Mouse (Mus musculus): ENCODE measurements around the gene Kcp. TPM values are rescaled to one million over a fixed set of nuclear protein-coding genes. Genes with fewer than 3 reads are reported as not detected.

Gene Kcp
- total and polyA plus RNA-seq, 3 experiments = 0.51 to 0.64 TPM; not detected in 1

DNA sequence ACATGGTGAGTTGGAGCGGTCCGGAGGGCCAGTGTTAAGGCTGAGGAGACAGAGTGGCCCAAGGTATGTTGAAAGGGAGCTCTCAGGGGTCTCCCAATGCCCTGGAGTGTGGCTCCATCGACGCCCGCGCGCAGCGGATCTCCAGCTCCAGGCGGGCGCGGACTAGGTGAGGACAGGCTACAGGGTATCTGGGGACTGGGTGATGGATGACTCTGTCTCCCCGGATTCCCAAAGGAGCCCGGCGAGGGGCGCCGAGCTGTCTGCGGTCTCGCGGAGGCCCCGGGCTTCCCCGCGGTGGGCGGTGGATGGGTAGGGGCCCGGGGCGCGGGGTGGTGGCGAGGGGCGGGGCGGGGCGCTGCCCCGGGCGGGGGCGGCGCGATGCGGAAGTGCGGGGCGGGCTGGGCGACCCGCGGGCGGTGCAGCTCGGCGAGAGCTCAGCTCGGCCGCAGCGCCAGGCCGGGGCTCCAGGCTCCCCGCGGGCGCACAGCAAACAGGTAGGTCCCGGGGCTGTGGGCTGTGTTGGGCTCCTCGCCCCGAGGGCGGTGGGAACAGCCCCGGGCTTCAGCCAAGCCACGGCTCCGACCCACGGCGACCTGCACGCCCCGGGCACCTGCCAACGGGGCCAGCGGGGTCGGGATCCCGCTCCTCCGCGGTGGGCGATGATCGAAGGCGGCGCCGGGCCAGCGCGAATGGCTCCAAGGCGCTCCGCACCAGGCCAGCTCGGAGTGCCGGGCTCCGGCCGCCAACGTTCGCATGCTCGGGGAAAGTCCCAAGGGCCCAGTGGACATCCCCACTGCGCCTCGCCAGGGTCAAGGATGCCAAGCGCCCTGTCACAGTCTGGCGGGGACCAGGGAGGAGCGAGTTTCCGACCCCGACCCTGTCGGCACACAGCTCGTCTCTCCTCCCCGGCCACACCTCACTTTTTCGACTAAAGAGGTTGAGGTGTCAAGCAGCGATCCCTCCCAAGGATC lies 18.8 kb upstream of the Kcp start, which contains the start of gene Irf5:
Irf5 (plus strand) TSS at position 345 of the 971 bp plus-strand sequence.
- in situ Hi-C loops (cut with MboI; ENCODE audit: low pct_ligation_motif_present, low pct_unique_long_range_greater_than_20kb, low sequenced_read_pairs) (no loop called here), dilution Hi-C loops (cut with MboI; ENCODE audit: extremely low pct_ligation_motif_present, extremely low pct_unique_long_range_greater_than_20kb, low sequenced_read_pairs) (no loop called here)
- peak within 1 kb of the TSS; percentile 96 for H3K9ac ChIP-seq (ENCODE audit: insufficient read depth, low read depth)
- H3K27me3 ChIP-seq (replicated peaks) = no peaks in the 10 kb centered on the region
- peak within 1 kb of the TSS; percentile 82 to 90 (median 88) for H3K4me3 ChIP-seq (replicated peaks in 1 of 3; ENCODE audit: low read depth in 2 of 3, low read length in 2 of 3, poor library complexity in 1 of 3)
- H3K9me3 ChIP-seq (replicated peaks; ENCODE audit: low read length) = no peaks in the 10 kb centered on the region
- peaks cover 17 to 63% of the 10 kb centered on the region in 2 experiments for H3K4me1 ChIP-seq (ENCODE audit: control insufficient read depth in 1 of 2, insufficient read depth in 2 of 2)
- H3K79me2 ChIP-seq (replicated peaks; ENCODE audit: control insufficient read depth, extremely low read depth, insufficient read depth, poor library complexity, severe bottlenecking) = peaks cover 36% of the 10 kb centered on the region
- peak; percentile 62 for DNase-seq (ENCODE audit: extremely low read depth)
- peak within 1 kb of the TSS; percentile 99 for H3K4me2 ChIP-seq (ENCODE audit: insufficient read depth, low read depth, poor library complexity, severe bottlenecking)
- H3K27ac ChIP-seq (ENCODE audit: insufficient read depth, low read depth) = peak within 1 kb of the TSS; percentile 98
- peaks cover 6 to 9% of the 10 kb centered on the region in 2 experiments for H3K36me3 ChIP-seq (replicated peaks in 1 of 2; ENCODE audit: control insufficient read depth in 1 of 2, insufficient read depth in 1 of 2, low read length in 1 of 2)
- TF ChIP-seq ELF1 (IDR thresholded peaks at IDR 0.05; ENCODE audit: low read depth, low read length) = peak; percentile 80
- peak; percentile 65; the same call in 1 of the 2 replicates for TF ChIP-seq IRF4 (IDR thresholded peaks at IDR 0.05; ENCODE audit: low read depth, low read length)
- no peak for TF ChIP-seq JUN (IDR thresholded peaks at IDR 0.05; ENCODE audit: insufficient read depth, low read depth, low read length)
- TF ChIP-seq NELFE (IDR thresholded peaks at IDR 0.05; ENCODE audit: low read depth, low read length) = peak; percentile 62; the same call in 1 of the 2 replicates
- TF ChIP-seq USF1 (IDR thresholded peaks at IDR 0.05; ENCODE audit: low read depth, low read length) = no peak
- TF ChIP-seq JUND (conservative IDR thresholded peaks at IDR 0.05; ENCODE audit: low read depth, low read length) = no peak
- TF ChIP-seq RAD21 (IDR thresholded peaks at IDR 0.05; ENCODE audit: low read depth, low read length) = no peak
- TF ChIP-seq ZKSCAN1 (IDR thresholded peaks at IDR 0.05; ENCODE audit: borderline replicate concordance, low read depth, low read length) = no peak
- TF ChIP-seq TCF12 (IDR thresholded peaks at IDR 0.05; ENCODE audit: low read depth, low read length) = peak; percentile 56
- no peak for TF ChIP-seq RCOR1 (conservative IDR thresholded peaks at IDR 0.05; ENCODE audit: low read depth, low read length)
- TF ChIP-seq CTCF (conservative IDR thresholded peaks at IDR 0.05 in 1 of 2, IDR thresholded peaks at IDR 0.05 in 1 of 2; ENCODE audit: low read depth in 2 of 2, low read length in 2 of 2) = no peak
- no peak for TF ChIP-seq GABPA (IDR thresholded peaks at IDR 0.05; ENCODE audit: insufficient replicate concordance, low read depth, low read length)
- no peak for TF ChIP-seq SMC3 (IDR thresholded peaks at IDR 0.05; ENCODE audit: low read depth, low read length)
- TF ChIP-seq ZNF384 (IDR thresholded peaks at IDR 0.05; ENCODE audit: low read depth, low read length) = no peak
- TF ChIP-seq MEF2A (IDR thresholded peaks at IDR 0.05; ENCODE audit: borderline replicate concordance, low read depth, low read length) = peak; percentile 30; the same call in 1 of the 2 replicates
- TF ChIP-seq ZMIZ1 (IDR thresholded peaks at IDR 0.05; ENCODE audit: low read depth, low read length) = peak; percentile 95
- no peak for TF ChIP-seq PAX5 (IDR thresholded peaks at IDR 0.05; ENCODE audit: low read length)
- TF ChIP-seq TBP (conservative IDR thresholded peaks at IDR 0.05; ENCODE audit: low read depth, low read length) = 0 out of 2 replicates have a peak, but pooled peaks have one; percentile 6
- no peak; the same call in 1 of the 2 replicates for TF ChIP-seq MAZ (IDR thresholded peaks at IDR 0.05; ENCODE audit: low read depth, low read length)
- TF ChIP-seq BHLHE40 (IDR thresholded peaks at IDR 0.05; ENCODE audit: low read depth, low read length) = peak; percentile 28
- no peak for TF ChIP-seq KAT2A (IDR thresholded peaks at IDR 0.05; ENCODE audit: insufficient replicate concordance, low read length)
- TF ChIP-seq HCFC1 (IDR thresholded peaks at IDR 0.05; ENCODE audit: low read depth, low read length) = peak; percentile 21
- TF ChIP-seq CHD1 (IDR thresholded peaks at IDR 0.05; ENCODE audit: low read depth, low read length) = no peak; the same call in 1 of the 2 replicates
- TF ChIP-seq MYC (IDR thresholded peaks at IDR 0.05; ENCODE audit: low read depth, low read length) = 0 out of 2 replicates have a peak, but pooled peaks have one; percentile 31
- peak; percentile 45; the same call in 1 of the 2 replicates for TF ChIP-seq NRF1 (IDR thresholded peaks at IDR 0.05; ENCODE audit: low read depth, low read length)
- TF ChIP-seq MAX (IDR thresholded peaks at IDR 0.05; ENCODE audit: low read length) = peak; percentile 27
- TF ChIP-seq ETS1 (conservative IDR thresholded peaks at IDR 0.05; ENCODE audit: low read depth, low read length) = peak; percentile 38; the same call in 1 of the 2 replicates
- no peak for TF ChIP-seq E2F4 (IDR thresholded peaks at IDR 0.05; ENCODE audit: insufficient replicate concordance, low read depth, low read length)
- TF ChIP-seq MAFK (IDR thresholded peaks at IDR 0.05; ENCODE audit: insufficient replicate concordance, low read length) = no peak
- 0 out of 2 replicates have a peak, but pooled peaks have one; percentile 22 for TF ChIP-seq POLR2AphosphoS2 (IDR thresholded peaks at IDR 0.05; ENCODE audit: low read depth, low read length)
- no peak; the same call in 1 of the 2 replicates for TF ChIP-seq EP300 (IDR thresholded peaks at IDR 0.05; ENCODE audit: low read length)
- no peak for TF ChIP-seq ZC3H11A (IDR thresholded peaks at IDR 0.05; ENCODE audit: low read depth, low read length)
- peak; percentile 23; the same call in 1 of the 2 replicates for TF ChIP-seq MXI1 (IDR thresholded peaks at IDR 0.05; ENCODE audit: low read depth, low read length)
- no peak for TF ChIP-seq USF2 (conservative IDR thresholded peaks at IDR 0.05; ENCODE audit: low read depth, low read length)
- TF ChIP-seq POLR2A (IDR thresholded peaks at IDR 0.05; ENCODE audit: low read depth, low read length) = peak; percentile 85
- 0 out of 2 replicates have a peak, but pooled peaks have one; percentile 22 for TF ChIP-seq SIN3A (IDR thresholded peaks at IDR 0.05; ENCODE audit: low read length)
- TF ChIP-seq UBTF (IDR thresholded peaks at IDR 0.05; ENCODE audit: low read depth, low read length) = peak; percentile 94

Data from CH12.LX (cell line).